ENCODE assay signal across 13 mouse cellular contexts in the genomic region with DNA sequence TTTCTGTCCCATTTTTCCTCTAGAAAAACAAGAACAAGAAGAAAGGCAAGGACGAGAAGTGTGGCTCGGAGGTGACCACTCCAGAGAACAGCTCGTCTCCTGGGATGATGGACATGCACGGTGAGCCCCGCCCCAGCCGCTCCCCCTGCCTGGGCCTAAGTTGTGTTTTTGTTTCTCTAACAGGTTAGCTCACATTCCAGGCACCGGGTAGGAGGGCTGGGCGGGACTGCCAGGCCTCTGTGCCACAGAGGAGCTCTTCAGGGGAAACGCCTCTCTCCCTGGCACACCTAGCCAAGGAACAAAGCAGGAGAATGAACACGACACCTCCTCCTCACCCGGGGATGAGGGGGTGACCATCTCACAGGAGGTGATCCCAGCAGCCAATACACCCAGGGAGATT. TPM values are rescaled to one million over a fixed set of nuclear protein-coding genes. Genes with fewer than 3 reads are reported as not detected.
A peak's percentile ranks its signal among the peaks of the same experiment; 100 is the strongest.
DNase-seq lines count a peak whose midpoint lies in the region; ATAC-seq and TF ChIP-seq lines count a peak whose summit lies in the region.
"Had no signal": no experiment of that assay in that cellular context is flagged by ENCODE, and none has a peak within 500 bp of the region (broad histone marks: within the 10 kb centered on the region; RNA-seq: fewer than 3 reads in every experiment).

No protein-coding gene starts in this region.

- TF ChIP-seq POLR2A in lung, adult 2 months (IDR thresholded peaks at IDR 0.05; ENCODE audit: borderline replicate concordance, extremely low read depth, low read depth, low read length) = no peak

- 72% methylated on average over 11 of the region's 11 CpGs for WGBS in embryonic facial prominence, embryonic 11.5 days
- WGBS in lung, adult 2 months = 59% methylated on average over 11 of the region's 11 CpGs
- 65% methylated on average over 11 of the region's 11 CpGs for WGBS in stomach, embryonic 15.5 days

- H3K27me3 ChIP-seq in embryonic facial prominence, embryonic 11.5 days (ENCODE audit: control insufficient read depth, insufficient read depth, low read length) = no peaks in the 10 kb centered on the region
- no peaks in the 10 kb centered on the region for H3K27me3 ChIP-seq in stomach, embryonic 15.5 days (replicated peaks)
- H3K27me3 ChIP-seq: intestine, embryonic 15.5 days had no signal

- H3K4me3 ChIP-seq in embryonic facial prominence, embryonic 11.5 days (ENCODE audit: low read depth, low read length) = no peak overlapping the region
- no peak overlapping the region for H3K4me3 ChIP-seq in lung, adult 2 months (replicated peaks; ENCODE audit: extremely low read depth, low read depth, low read length)
- H3K4me3 ChIP-seq in stomach, embryonic 15.5 days (replicated peaks) = no peak overlapping the region
- H3K4me3 ChIP-seq: intestine, embryonic 15.5 days had no signal

- peaks cover 5% of the 10 kb centered on the region for H3K36me3 ChIP-seq in embryonic facial prominence, embryonic 11.5 days (replicated peaks; ENCODE audit: control insufficient read depth, insufficient read depth, low read depth, low read length)
- peaks cover 28% of the 10 kb centered on the region for H3K36me3 ChIP-seq in stomach, embryonic 15.5 days

- peak; percentile 48 for DNase-seq in embryonic facial prominence, embryonic 11.5 days (ENCODE audit: low spot score)
- peak; percentile 77 to 78 for DNase-seq in kidney, adult 8-10 months
- peak; percentile 56 for DNase-seq in lung, adult 2 months
- no peak for DNase-seq in B cell, adult 2 months
- DNase-seq in natural killer cell, adult 2 months (ENCODE audit: low spot score in 2 of 2) = no peak
- no peak for DNase-seq in layer of hippocampus, adult 9-10 months (ENCODE audit: low spot score)
- DNase-seq: adrenal gland, postnatal 25 days; cerebellum, postnatal 36 days; right cerebral cortex, postnatal 25 days had no signal

- H3K4me1 ChIP-seq in embryonic facial prominence, embryonic 11.5 days (ENCODE audit: control insufficient read depth, insufficient read depth, low read length) = no peaks in the 10 kb centered on the region
- H3K4me1 ChIP-seq in lung, adult 2 months (ENCODE audit: control insufficient read depth, insufficient read depth, low read length) = no peaks in the 10 kb centered on the region
- H3K4me1 ChIP-seq in stomach, embryonic 15.5 days = peaks cover 2% of the 10 kb centered on the region; the same call in 1 of the 2 replicates
- H3K4me1 ChIP-seq: intestine, embryonic 15.5 days had no signal

- no peak for ATAC-seq in embryonic facial prominence, embryonic 11.5 days (replicated peaks; ENCODE audit: insufficient number of reproducible peaks, low FRiP score, low TSS enrichment, low read depth)
- ATAC-seq in stomach, embryonic 15.5 days (ENCODE audit: insufficient read depth, low FRiP score, low read depth) = peak; percentile 83
- no peak for ATAC-seq in megakaryocyte progenitor cell, adult 5-6 weeks (replicated peaks; ENCODE audit: poor library complexity)
- ATAC-seq: intestine, embryonic 15.5 days had no signal

- no peak for TF ChIP-seq CTCF in lung, adult 2 months (IDR thresholded peaks at IDR 0.05; ENCODE audit: insufficient read depth, low read length)

- no peak overlapping the region for H3K9ac ChIP-seq in embryonic facial prominence, embryonic 11.5 days (replicated peaks; ENCODE audit: low read length)
- no peak overlapping the region for H3K9ac ChIP-seq in stomach, embryonic 15.5 days
- H3K9ac ChIP-seq: intestine, embryonic 15.5 days had no signal

- H3K9me3 ChIP-seq in embryonic facial prominence, embryonic 11.5 days (replicated peaks; ENCODE audit: control insufficient read depth, low read length) = no peaks in the 10 kb centered on the region
- H3K9me3 ChIP-seq in stomach, embryonic 15.5 days = no peaks in the 10 kb centered on the region
- H3K9me3 ChIP-seq: intestine, embryonic 15.5 days had no signal

- no peak overlapping the region for H3K4me2 ChIP-seq in embryonic facial prominence, embryonic 11.5 days (ENCODE audit: low read depth, low read length)
- H3K4me2 ChIP-seq in stomach, embryonic 15.5 days = no peak overlapping the region
- H3K4me2 ChIP-seq: intestine, embryonic 15.5 days; liver, embryonic 11.5 days had no signal

- no peak overlapping the region for H3K27ac ChIP-seq in embryonic facial prominence, embryonic 11.5 days (replicated peaks; ENCODE audit: low read depth, low read length)
- H3K27ac ChIP-seq in stomach, embryonic 15.5 days = peak overlapping the region; percentile 66
- H3K27ac ChIP-seq: intestine, embryonic 15.5 days had no signal

RNA-seq across cellular contexts. Expression of gene Bcl7a, which starts 12.3 kb away (rescaled TPM):
- 39.0 and 39.5 TPM in 2 replicates for polyA plus RNA-seq in embryonic facial prominence, embryonic 11.5 days (2014; fragmentation: Nextera tagmentation; extraction: Ambion mirVana)
- polyA plus RNA-seq in lung, adult 2 months (2012; rRNA removed) = 9.4 and 11.9 TPM in 2 replicates
- polyA plus RNA-seq in stomach, embryonic 15.5 days (2015; fragmentation: Nextera tagmentation; extraction: Ambion mirVana) = 19.9 and 21.0 TPM in 2 replicates
- 16.3 and 20.0 TPM in 2 replicates for total RNA-seq in megakaryocyte progenitor cell, adult 5-6 weeks (2015)
- total RNA-seq in megakaryocyte progenitor cell, adult 5-6 weeks (2017) = 14.7 and 17.5 TPM in 2 replicates

RNA-seq across cellular contexts. Expression of gene Mlxip, which starts 38.7 kb away (rescaled TPM):
- polyA plus RNA-seq in embryonic facial prominence, embryonic 11.5 days (2014; fragmentation: Nextera tagmentation; extraction: Ambion mirVana) = 13.9 and 14.0 TPM in 2 replicates
- 61.2 and 75.4 TPM in 2 replicates for polyA plus RNA-seq in lung, adult 2 months (2012; rRNA removed)
- 19.1 and 24.4 TPM in 2 replicates for polyA plus RNA-seq in stomach, embryonic 15.5 days (2015; fragmentation: Nextera tagmentation; extraction: Ambion mirVana)
- total RNA-seq in megakaryocyte progenitor cell, adult 5-6 weeks (2015) = 32.6 TPM in 2 replicates
- 11.0 and 11.3 TPM in 2 replicates for total RNA-seq in megakaryocyte progenitor cell, adult 5-6 weeks (2017)

Comparison
In these comparisons a context has a peak if more than half of its experiments do, and no peak if none do; other contexts are left out.
1. DNase-seq: peak in embryonic facial prominence, embryonic 11.5 days (single experiment), kidney, adult 8-10 months (2 of 2) and lung, adult 2 months (single experiment); none in B cell, adult 2 months (0 of 2), natural killer cell, adult 2 months (0 of 2) and layer of hippocampus, adult 9-10 months (single experiment).